Mouse (Mus musculus) adrenal gland, adult (tissue): Measurements from ENCODE around the gene Ndufc2.
"Not testable (repeated sequence)": the region's sequence is repeated elsewhere in the genome, so short reads cannot be mapped to it uniquely, and the experiment has no call there.

ENCODE experiments used
- DNase-seq, 2 experiments: peaks; one replicate each; pipeline ENCODE4 v3.0.0; 2022 to 2023; ENCODE audit warnings: low spot score in 1 of 2; ENCODE audit not compliant: inconsistent age in 2 of 2

Gene Ndufc2

GRCm38 (mm10) chr7:97424621-97425245, 24.9 kb downstream of the Ndufc2 start:
- DNase-seq: peak; percentile 88 to 97

- DNase-seq: peak; percentile 49 to 70
These were observed 26.8 kb downstream of the Ndufc2 start for GRCm38 (mm10) chr7:97426566-97426965.

- DNase-seq: no peak
These were observed 27.5 kb downstream of the Ndufc2 start for GRCm38 (mm10) chr7:97427296-97427695.

GRCm38 (mm10) chr7:97427778-97428420, 28.1 kb downstream of the Ndufc2 start:
- peak; percentile 85 to 89 for DNase-seq

- peak; percentile 36 to 70 for DNase-seq
These were observed 29.9 kb downstream of the Ndufc2 start for GRCm38 (mm10) chr7:97429705-97430104.

GRCm38 (mm10) chr7:97433517-97433916, 33.7 kb downstream of the Ndufc2 start:
- DNase-seq: not testable (repeated sequence)

- no peak for DNase-seq
These were observed 34.7 kb downstream of the Ndufc2 start for GRCm38 (mm10) chr7:97434517-97434916.

GRCm38 (mm10) chr7:97438986-97439385, 39.2 kb downstream of the Ndufc2 start:
- DNase-seq: no peak

GRCm38 (mm10) chr7:97446171-97446925, 46.5 kb downstream of the Ndufc2 start:
- DNase-seq: peak; percentile 87 to 93

- DNase-seq: peak; percentile 29 to 59
These were observed 47.3 kb downstream of the Ndufc2 start for GRCm38 (mm10) chr7:97447050-97447531.

- DNase-seq: not testable (repeated sequence)
These were observed 51.2 kb downstream of the Ndufc2 start, which contains the start of gene Kctd14 for GRCm38 (mm10) chr7:97451023-97451422. Kctd14 (plus strand) TSS chr7:97451323.

GRCm38 (mm10) chr7:97452196-97452595, 52.4 kb downstream of the Ndufc2 start:
- no peak for DNase-seq

GRCm38 (mm10) chr7:97453141-97453921, 53.5 kb downstream of the Ndufc2 start:
- peak; percentile 42 to 74 for DNase-seq

- no peak for DNase-seq
These were observed 55.0 kb downstream of the Ndufc2 start for GRCm38 (mm10) chr7:97454795-97455194.

GRCm38 (mm10) chr7:97455577-97455976, 55.8 kb downstream of the Ndufc2 start:
- DNase-seq: no peak
